Mouse (Mus musculus) brain, embryonic 14.5 days (tissue): Measurements from ENCODE around the gene Nos1. TPM values are rescaled to one million over a fixed set of nuclear protein-coding genes. Genes with fewer than 3 reads are reported as not detected.
A peak's percentile ranks its signal among the peaks of the same experiment; 100 is the strongest.

Experiments used
- DNase-seq: peaks from one replicate; pipeline ENCODE4 v3.0.0-alpha.2; 2011; ENCODE audit warnings: low read depth
- CTCF ChIP-seq: fragments of 200-500 bp; IDR thresholded peaks from 2 replicates; pipeline ENCODE4 v1.5.1; 2012; ENCODE audit warnings: inconsistent platforms, mild to moderate bottlenecking, moderate library complexity, borderline replicate concordance; ENCODE audit not compliant: insufficient read depth, insufficient read length; ENCODE audit errors: extremely low read depth
- POLR2A ChIP-seq: fragments of 200-500 bp; IDR thresholded peaks from 2 replicates; pipeline ENCODE4 v1.6.1; 2012; ENCODE audit warnings: mild to moderate bottlenecking, inconsistent platforms, borderline replicate concordance; ENCODE audit not compliant: poor library complexity, insufficient read depth, insufficient read length, severe bottlenecking; ENCODE audit errors: extremely low read depth
- polyA plus RNA-seq: library from polyadenylated mRNA; depleted of rRNA; stranded (reverse); fragments of >200 nt; gene quantifications from 2 replicates; pipeline ENCODE4 v1.2.3, GENCODE M21; 2012

Gene Nos1
- polyA plus RNA-seq, 1 experiment, result 5.1 TPM

- TF ChIP-seq CTCF, result peak; percentile 37; the same call in 1 of the 2 replicates
- TF ChIP-seq POLR2A, result no peak
- peak; percentile 73 for DNase-seq
Measured at GRCm38 (mm10) chr5:117900921-117901705, 120.3 kb downstream of the Nos1 start.

- no peak for DNase-seq
- TF ChIP-seq POLR2A (no peak), CTCF (no peak)
Measured at GRCm38 (mm10) chr5:117903534-117903933, 122.7 kb downstream of the Nos1 start.

GRCm38 (mm10) chr5:117905728-117906127 is 124.9 kb downstream of the Nos1 start:
- no peak for DNase-seq
- TF ChIP-seq CTCF (no peak), POLR2A (no peak)

- TF ChIP-seq POLR2A (no peak), CTCF (no peak)
- no peak for DNase-seq
Measured at GRCm38 (mm10) chr5:117909524-117909923, 128.7 kb downstream of the Nos1 start.

GRCm38 (mm10) chr5:117916349-117916748 is 135.5 kb downstream of the Nos1 start:
- TF ChIP-seq CTCF (no peak), POLR2A (no peak)
- DNase-seq, result no peak

GRCm38 (mm10) chr5:117916906-117917305 is 136.1 kb downstream of the Nos1 start:
- no peak for TF ChIP-seq POLR2A
- TF ChIP-seq CTCF, result peak; percentile 37; the same call in 1 of the 2 replicates
- DNase-seq, result no peak

- DNase-seq, result no peak
- TF ChIP-seq POLR2A, result no peak
- TF ChIP-seq CTCF, result no peak
Measured at GRCm38 (mm10) chr5:117921786-117922528, 141.1 kb downstream of the Nos1 start.

- TF ChIP-seq CTCF (no peak), POLR2A (no peak)
- no peak for DNase-seq
Measured at GRCm38 (mm10) chr5:117923688-117924087, 142.9 kb downstream of the Nos1 start.

GRCm38 (mm10) chr5:117928553-117928952 is 147.7 kb downstream of the Nos1 start:
- DNase-seq, result no peak
- TF ChIP-seq CTCF (no peak), POLR2A (no peak)

- TF ChIP-seq CTCF (no peak), POLR2A (no peak)
- DNase-seq, result peak; percentile 84
Measured at GRCm38 (mm10) chr5:117932222-117932621, 151.4 kb downstream of the Nos1 start.

- DNase-seq, result peak; percentile 93
- TF ChIP-seq CTCF, result peak; percentile 94
- no peak for TF ChIP-seq POLR2A
Measured at GRCm38 (mm10) chr5:117932862-117933261, 152.0 kb downstream of the Nos1 start.
